Mouse (Mus musculus) left cerebral cortex, adult 11 months (tissue): ENCODE results near the gene Oit1.
A peak's percentile ranks its signal among the peaks of the same experiment; 100 is the strongest.

Source experiments
- DNase-seq: peaks from one replicate; pipeline ENCODE4 v3.0.0; 2022; ENCODE audit warnings: low spot score

Oit1 gene

GRCm38 (mm10) chr14:8378685-8379313, at the start of gene Oit1:
Gene Oit1, minus strand, starts transcription at chr14:8378754.
- DNase-seq: no peak

- DNase-seq: no peak
These were observed 44.3 kb upstream of the Oit1 start for GRCm38 (mm10) chr14:8422833-8423232.

- DNase-seq: no peak
These were observed 42.7 kb upstream of the Oit1 start for GRCm38 (mm10) chr14:8421199-8421787.

GRCm38 (mm10) chr14:8418610-8419009, 40.1 kb upstream of the Oit1 start:
- DNase-seq: no peak

- no peak for DNase-seq
These were observed 27.4 kb upstream of the Oit1 start for GRCm38 (mm10) chr14:8405946-8406345.

GRCm38 (mm10) chr14:8403310-8403709, 24.8 kb upstream of the Oit1 start:
- no peak for DNase-seq

GRCm38 (mm10) chr14:8398507-8398906, 20.0 kb upstream of the Oit1 start:
- DNase-seq: no peak

GRCm38 (mm10) chr14:8395690-8396287, 17.2 kb upstream of the Oit1 start:
- DNase-seq: no peak

- no peak for DNase-seq
These were observed 13.7 kb upstream of the Oit1 start for GRCm38 (mm10) chr14:8392181-8392825.

GRCm38 (mm10) chr14:8369394-8369793, 9.2 kb downstream of the Oit1 start:
- no peak for DNase-seq

- DNase-seq: no peak
These were observed 9.7 kb downstream of the Oit1 start for GRCm38 (mm10) chr14:8368900-8369299.

- no peak for DNase-seq
These were observed 10.6 kb downstream of the Oit1 start for GRCm38 (mm10) chr14:8367727-8368520.

GRCm38 (mm10) chr14:8367121-8367520, 11.4 kb downstream of the Oit1 start:
- DNase-seq: no peak

GRCm38 (mm10) chr14:8365833-8366232, 12.7 kb downstream of the Oit1 start:
- no peak for DNase-seq

- no peak for DNase-seq
These were observed 21.7 kb downstream of the Oit1 start for GRCm38 (mm10) chr14:8356836-8357235.

- DNase-seq: peak; percentile 39
These were observed 22.5 kb downstream of the Oit1 start for GRCm38 (mm10) chr14:8355999-8356501.

- no peak for DNase-seq
These were observed 29.6 kb downstream of the Oit1 start for GRCm38 (mm10) chr14:8348927-8349326.

- peak; percentile 66 for DNase-seq
These were observed 32.1 kb downstream of the Oit1 start for GRCm38 (mm10) chr14:8346255-8346997.

GRCm38 (mm10) chr14:8345566-8345965, 33.0 kb downstream of the Oit1 start:
- no peak for DNase-seq

- no peak for DNase-seq
These were observed 35.9 kb downstream of the Oit1 start for GRCm38 (mm10) chr14:8342509-8343106.

GRCm38 (mm10) chr14:8340226-8340625, 38.3 kb downstream of the Oit1 start:
- no peak for DNase-seq
